Mouse (Mus musculus) spleen, embryonic (tissue): ENCODE results near the gene Gm436.

Experiments
- CTCF ChIA-PET: fragments of 350-600 bp; sonication (Branson Sonifier 250); formaldehyde crosslinking; loops from one replicate; lab custom pipeline; 2022; lab: Charles Lee

The Gm436 gene

GRCm38 (mm10) chr4:144686268-144686667 lies at the start of gene Gm436:
TSS of gene Gm436 (minus strand) at chr4:144686368.
- CTCF ChIA-PET = no interaction called here

GRCm38 (mm10) chr4:144721304-144721703 lies 35.1 kb upstream of the Gm436 start, which contains the start of gene Gm13178:
TSS of gene Gm13178 (minus strand) at chr4:144721404.
- CTCF ChIA-PET = no interaction called here

- CTCF ChIA-PET = no interaction called here
Observed at GRCm38 (mm10) chr4:144719691-144720090, 33.5 kb upstream of the Gm436 start.

GRCm38 (mm10) chr4:144718288-144718687 lies 32.1 kb upstream of the Gm436 start:
- CTCF ChIA-PET = no interaction called here

GRCm38 (mm10) chr4:144638263-144638662 lies 47.9 kb downstream of the Gm436 start:
- CTCF ChIA-PET = no interaction called here
